Mouse (Mus musculus): Measurements from ENCODE around the gene Catsper2.
"Not testable (repeated sequence)": the region's sequence is repeated elsewhere in the genome, so short reads cannot be mapped to it uniquely, and the experiment has no call there.

Gene Catsper2

DNA sequence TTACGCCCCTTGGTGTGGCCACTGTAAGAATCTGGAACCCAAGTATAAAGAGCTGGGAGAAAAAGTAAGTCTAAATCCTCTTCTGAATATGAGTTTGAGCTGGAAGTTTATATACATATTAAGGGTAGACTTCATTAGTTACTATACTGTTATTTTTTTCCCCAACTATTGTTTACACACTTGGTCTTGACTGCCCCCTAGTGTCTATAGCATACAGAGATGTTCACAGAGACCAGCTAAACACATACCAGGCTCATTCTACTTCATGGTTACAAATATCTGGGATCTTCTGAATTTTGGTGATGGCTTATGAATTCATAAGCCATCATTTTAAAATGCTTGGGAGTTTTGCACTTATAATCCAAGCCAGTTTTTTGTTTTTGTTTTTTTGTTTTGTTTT is 21.3 kb upstream of the Catsper2 start:
- DNase-seq (ENCODE audit: low read depth, low spot score): peak; percentile 48

DNA sequence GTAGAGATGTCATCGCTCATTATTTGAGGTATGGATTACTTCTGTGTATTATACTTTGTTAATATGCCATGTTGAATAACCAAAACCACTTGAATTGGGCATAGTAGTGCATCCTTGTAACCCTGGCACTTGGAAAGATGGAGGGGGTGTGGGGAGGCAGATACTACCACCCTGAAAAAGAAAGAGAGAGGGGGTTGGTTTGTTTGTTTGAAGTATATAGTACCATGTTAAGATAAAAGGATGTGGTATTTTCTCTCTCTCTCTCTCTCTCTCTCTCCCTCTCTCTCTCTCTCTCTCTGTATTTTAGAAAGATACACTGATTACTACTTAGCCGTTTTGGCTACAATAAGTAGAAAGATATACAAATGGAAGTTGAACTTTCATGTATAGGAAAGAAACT is 12.3 kb upstream of the Catsper2 start:
- DNase-seq (ENCODE audit: low read depth, low spot score): no peak

DNA sequence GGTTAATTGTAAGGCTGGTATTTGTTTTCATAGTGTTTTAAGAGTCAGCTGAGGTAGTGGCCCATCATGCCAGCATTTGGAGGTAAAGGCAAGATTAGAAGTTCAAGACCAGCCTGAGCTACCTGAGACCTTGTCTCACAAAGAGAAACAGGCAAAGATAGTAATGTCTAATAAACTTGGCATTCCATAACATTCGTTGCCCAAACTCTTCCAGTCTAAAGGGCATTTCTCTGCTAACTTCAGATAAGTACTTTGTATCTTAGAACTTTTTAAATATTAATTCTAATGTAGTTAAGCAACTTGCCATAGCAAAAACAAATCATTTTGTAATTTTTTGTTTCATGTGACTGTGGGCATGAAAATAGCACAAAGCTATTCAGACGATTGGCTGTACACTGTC is 9.6 kb upstream of the Catsper2 start:
- no peak for DNase-seq (ENCODE audit: low read depth, low spot score)

DNA sequence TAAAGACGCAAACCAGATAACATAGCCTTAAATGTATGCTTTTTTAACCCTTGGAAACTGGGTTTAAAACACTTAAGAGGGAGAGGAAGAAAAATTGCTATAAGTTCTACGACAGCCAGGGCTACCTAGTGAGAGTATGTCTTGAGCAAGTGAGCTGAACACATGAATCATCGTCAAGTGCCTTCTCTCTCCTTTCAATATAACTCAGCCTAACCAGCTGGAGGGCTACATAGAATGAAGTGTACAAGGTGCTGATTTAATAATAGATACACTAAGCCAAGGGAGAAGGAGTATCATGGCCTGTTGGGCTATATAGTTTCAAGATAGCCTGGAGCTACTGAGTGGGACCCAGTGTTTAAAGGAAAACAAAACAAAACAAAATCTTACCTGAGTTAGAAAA is 4.9 kb upstream of the Catsper2 start:
- DNase-seq (ENCODE audit: low read depth, low spot score): no peak

DNA sequence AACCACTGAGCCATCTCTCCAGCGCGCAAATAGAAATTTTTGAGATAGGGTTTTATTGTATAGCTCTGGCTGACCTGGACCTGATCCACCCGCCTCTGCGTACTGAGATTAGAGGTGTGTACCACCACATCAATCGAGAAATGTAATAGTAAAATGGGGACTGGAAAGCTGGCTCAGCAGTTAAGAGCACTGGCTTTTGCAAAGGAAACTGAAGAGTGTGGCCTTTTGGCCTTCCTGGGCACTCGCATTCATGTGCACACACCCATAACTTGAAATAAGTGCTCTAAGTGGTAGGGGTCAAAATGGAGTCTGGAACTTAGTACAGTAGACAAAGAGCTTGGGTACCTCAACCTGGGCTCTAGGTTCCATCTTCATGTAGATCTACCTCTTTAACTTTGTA is 2.8 kb upstream of the Catsper2 start:
- DNase-seq (ENCODE audit: low read depth, low spot score): no peak

DNA sequence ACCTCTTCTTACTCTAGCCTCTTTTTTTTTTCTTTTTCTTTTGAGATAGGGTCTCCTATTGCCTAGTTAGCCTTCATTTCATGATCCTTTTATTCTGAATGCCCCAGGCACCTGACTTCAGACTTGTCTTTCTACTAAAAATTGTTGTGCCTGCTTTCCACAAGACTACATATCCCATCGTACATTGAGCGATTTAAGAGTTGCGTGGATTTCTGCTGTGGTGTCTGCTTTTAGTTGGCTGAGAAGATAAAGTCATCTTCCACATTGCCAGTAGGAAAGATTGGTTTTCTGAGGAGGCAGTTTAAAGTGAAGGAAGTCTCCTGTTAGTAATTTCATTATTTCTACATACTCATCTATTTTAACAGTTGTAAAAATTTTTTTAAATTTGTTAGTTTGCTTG is 2.0 kb upstream of the Catsper2 start:
- no peak for DNase-seq (ENCODE audit: low read depth, low spot score)

DNA sequence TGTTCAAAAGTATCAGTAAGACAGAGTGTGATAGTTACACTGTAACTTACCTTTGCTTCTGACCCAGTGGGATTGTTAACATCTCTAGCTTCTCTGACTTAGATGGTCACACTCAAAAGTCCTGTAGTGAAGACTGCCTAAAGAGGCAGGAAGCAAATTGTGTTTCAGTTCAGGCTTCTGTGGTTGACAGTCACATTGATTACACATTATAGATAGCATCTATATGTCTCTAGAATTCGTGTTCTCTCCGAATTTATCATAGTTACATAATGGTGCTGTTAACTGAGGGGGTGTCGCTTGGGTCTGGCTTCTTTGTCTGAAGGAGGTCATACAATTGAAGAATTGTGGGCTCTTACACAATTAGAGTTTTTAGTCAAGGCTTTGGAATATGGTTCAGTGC is 1.5 kb upstream of the Catsper2 start:
- DNase-seq (ENCODE audit: low read depth, low spot score): no peak

DNA sequence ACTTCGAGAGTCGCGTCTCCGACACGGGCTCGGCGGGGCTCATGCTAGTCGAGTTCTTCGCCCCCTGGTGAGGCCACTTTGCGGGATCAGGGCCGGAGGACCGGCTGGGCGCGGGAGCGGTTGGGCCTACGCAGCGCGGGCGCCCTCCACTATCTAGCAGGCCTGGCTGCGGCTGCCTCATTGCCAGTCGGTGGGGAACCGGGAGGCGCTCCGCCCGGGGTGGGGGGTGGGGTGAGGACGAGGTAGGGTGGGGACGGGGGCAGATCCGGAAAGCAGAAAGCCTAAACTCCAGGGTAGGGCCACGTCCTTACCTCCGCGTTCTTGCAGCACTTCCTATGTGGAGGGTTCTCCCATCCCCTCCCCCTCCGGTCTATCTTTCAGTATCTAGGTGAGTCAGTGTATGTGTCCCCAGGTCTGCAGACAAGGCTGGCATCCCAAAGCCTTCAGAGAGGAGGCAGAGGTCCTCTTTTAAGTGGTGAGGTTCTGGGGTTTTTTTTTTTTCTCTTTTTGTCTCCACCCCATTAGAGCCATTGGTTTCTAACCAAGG is 620 bp upstream of the Catsper2 start:
- DNase-seq (ENCODE audit: low read depth, low spot score): peak; percentile 76

DNA sequence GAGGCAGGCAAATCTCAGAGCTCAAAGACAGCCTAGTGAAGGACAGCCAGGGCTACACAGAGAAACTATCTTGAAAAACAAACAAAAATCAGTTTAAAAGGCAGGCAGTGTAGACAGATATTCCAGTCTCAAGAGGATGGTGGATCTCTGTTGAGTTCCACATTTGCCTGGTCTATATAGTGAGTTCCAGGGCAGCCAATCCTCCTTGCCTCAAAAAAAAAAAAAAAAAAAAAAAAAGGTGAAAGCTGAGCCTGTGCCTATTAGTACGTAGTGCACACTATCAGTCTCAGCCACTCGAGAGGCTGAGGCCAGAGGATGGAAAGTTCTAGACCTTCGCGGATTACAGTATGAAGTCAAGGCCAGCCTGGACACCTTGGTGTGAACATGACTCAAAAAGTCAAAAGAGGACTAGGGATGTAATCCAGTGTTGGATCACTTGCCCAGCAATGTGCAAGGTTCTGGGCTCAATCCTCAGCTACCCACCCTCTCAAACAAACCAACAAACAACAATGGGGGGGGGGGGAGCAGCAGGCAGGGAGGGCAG is 677 bp downstream of the Catsper2 start:
- DNase-seq (ENCODE audit: low read depth, low spot score): no peak

DNA sequence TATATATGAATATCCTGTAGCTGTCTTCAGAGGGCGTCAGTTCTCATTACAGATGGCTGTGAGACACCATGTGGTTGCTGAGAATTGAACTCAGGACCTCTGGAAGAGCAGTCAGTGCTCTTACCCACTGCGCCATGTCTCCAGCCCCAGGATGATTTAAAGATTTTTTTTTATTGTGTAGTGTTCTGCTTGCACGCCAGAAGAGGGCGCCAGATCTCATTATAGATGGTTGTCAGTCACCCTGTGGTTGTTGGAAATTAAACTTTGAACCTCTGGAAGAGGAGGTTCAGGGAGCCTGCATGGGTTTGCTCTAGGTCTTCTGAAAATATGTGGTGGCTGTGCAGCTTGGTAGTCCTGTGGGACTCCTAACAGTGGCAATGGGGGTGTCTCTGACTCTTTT is 5.4 kb downstream of the Catsper2 start:
- peak; percentile 76 for DNase-seq (ENCODE audit: low read depth, low spot score)

DNA sequence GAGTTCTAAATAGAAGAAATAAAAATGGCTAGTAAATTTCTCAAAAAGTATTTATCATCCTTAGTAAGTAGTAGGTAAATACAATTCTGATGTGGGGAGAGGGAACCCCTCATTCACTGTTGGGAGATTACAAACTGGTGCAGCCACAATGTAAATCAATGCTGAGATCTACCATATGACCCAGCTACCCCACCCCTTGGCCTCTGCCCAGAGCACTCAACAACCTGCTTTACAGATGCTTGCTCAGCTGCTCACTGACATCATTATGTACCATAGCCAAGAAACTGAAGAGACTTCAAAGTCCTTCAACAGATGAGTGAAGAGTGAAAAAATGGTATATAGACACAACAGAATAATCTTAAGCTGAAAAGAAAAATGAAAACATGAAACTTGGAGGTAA is 10.3 kb downstream of the Catsper2 start:
- DNase-seq (ENCODE audit: low read depth, low spot score): no peak

DNA sequence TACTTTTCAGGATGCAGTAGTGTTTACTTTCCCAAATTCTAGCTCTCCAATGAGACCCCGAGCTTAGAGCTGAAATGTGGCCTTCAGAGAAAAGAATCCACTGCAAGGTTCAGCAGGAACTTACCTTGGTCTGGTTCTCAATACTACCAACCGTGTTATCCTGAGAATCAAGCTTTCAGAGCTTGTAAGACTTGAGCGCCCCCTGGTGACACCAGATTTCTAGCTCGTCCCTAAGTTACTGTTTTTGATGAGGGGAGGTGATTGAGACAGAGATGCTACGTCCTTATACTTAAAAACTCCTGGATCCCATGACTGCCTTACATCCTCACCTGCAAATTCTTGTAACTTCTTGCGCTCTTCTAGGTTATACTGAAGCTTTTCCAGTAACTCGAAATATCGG is 17.0 kb downstream of the Catsper2 start:
- DNase-seq (ENCODE audit: low read depth, low spot score): peak; percentile 78

DNA sequence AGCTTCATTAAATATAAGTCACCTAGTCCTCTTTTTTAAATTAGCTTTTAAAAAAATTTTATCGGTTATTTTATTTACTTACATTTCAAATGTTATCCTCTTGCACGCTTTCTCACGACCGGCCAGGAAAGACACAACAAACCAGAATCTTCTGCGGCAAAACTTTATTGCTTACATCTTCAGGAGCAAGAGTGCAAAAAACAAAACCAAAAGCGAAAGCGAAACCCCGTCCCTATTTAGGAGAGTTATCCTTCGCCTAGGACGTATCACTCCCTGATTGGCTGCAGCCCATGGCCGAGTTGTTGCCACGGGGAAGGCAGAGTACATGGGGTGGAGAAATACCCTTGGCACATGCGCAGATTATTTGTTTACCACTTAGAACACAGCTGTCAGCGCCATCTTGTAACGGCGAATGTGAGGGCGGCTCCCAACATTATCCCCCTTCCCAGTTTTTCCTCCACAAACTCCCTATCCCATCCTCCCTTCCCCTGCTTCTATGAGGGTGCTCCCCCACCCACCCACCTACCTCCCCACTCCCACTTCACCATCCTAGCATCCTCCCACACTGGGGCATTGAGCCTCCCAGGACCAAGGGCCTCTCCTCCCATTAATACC is 26.5 kb downstream of the Catsper2 start, which contains the start of gene Strc:
Strc (minus strand) TSS at position 208 of the 615 bp plus-strand sequence.
- DNase-seq (ENCODE audit: low read depth, low spot score): not testable (repeated sequence)

DNA sequence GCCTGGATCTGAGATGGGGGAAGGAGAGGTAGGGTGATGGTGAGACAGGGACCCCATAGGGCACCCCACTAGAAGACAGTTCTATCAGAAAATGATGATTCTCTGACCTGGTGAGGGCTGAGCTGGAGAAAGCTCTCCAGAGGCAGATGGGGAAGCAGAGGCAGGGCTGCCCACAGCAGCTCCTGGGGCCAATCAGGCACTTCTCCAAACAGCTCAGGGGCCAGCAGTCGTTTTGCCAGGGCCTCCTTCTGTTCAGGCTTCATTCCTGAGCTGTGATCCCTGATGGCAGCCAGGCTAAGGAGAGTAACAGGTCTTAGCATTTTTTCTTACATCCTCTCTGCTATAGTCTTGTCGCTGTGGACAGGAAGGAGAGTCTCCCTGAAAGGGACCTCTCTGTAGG is 38.8 kb downstream of the Catsper2 start:
- no peak for DNase-seq (ENCODE audit: low read depth, low spot score)

DNA sequence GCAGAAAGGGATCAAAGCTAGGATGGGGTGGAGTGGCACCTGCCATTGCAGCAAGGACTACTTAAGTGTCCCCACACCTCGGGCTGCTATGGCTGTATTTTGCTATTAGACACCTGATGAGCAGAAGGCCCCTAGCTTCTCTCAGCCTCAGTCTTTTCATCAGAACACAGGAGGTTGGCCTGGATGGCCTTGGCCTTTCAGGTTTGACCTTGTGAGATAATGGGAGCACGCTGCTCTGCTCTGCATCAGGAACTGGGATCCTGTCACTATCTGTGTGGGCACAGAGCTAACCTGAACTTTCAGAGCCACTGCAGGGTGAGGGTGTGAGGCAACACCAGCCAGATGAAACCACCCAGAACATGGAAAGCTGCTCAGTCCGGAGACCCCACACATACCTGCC is 41.3 kb downstream of the Catsper2 start:
- no peak for DNase-seq (ENCODE audit: low read depth, low spot score)

DNA sequence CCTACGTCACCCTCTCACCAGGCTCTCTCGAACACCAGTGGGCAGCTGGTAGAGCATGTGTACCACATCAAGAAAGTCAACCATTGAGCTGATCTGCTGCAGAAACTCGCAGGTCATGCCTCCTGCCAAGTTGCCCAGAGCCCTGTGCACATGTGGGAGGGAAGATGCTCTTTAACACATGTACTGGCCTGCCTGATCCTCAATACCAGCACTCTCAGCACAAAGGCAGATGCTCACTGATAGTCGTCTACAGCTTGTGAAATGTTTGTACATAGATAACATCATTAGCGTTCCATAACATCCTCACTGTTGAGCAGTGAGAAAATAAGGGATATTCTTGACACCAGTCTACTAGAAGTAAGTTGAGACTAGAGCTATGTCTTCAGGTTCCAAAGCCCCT is 42.7 kb downstream of the Catsper2 start:
- DNase-seq (ENCODE audit: low read depth, low spot score): no peak

DNA sequence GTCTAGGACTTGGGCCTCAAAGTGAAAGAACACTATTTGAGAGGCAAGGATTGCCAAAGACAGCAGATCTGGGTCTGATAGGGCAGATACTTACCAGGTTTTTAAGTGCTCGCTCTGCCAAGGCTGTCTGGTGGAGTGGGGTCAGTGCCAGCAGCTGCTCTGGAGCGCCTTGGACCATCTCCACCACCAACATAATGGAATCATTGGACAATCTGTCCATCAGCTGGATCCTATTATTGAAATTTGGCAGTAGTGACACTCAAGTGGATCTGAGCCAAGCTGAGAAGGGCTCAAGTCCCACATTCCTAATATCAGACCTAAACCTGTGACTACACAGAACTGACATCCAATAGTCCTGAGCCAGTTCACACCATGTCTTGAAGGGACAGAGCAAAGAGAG is 44.8 kb downstream of the Catsper2 start:
- DNase-seq (ENCODE audit: low read depth, low spot score): no peak

DNA sequence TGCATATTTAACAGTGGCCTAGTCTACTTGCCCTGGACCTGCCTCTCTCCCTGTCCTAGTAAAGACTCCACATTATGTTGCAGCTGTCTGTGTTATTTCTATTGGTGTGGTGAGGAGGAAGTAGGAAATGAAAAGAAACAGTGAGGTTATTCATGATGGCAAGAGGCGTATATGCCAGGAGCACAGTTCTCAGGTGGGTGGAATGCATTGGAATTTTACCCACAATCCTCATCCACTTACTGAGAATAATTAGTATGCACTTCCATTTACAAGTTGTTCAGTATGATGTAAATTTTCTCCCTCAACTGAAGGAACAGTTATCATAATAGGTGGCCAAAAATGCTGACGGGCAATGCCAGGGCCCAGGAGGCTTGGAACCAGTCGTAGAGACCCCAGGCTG is 49.9 kb downstream of the Catsper2 start:
- no peak for DNase-seq (ENCODE audit: low read depth, low spot score)

DNA sequence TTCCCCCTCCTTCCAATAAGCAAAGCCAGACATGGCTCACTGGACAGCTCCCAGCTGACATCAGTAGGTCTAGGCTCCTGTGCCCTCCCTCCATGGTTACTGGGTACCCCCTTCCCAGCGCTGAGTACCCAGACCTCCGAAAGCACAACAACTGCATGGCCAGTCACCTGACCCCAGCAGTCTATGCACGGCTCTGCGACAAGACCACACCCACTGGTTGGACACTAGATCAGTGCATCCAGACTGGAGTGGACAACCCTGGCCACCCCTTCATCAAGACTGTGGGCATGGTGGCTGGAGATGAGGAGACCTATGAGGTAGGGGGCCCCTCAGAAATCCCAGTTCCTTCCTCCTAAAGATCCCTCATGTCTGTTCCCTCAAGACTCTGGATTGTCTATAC is 54.1 kb downstream of the Catsper2 start:
- no peak for DNase-seq (ENCODE audit: low read depth, low spot score)

DNA sequence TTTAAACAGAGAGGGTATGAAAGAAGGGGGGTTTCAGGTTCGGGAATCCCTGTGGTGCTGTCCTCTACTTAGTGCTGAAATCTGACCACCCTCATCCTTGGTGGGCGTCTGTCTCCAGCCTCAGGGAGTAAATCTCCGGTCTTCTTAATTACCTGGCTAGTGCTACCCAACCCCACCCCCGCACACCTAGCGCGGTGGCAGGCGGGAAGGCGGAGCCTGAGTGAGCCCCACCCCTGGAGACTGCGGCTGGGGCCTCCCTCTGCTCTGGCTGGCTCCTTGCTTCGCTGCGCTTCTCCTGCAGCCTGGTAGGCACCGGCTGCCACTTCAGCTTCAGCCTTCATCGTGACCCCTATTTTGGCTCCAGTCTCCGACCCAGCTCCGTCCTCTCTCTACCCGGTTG is 55.2 kb downstream of the Catsper2 start:
- peak; percentile 59 for DNase-seq (ENCODE audit: low read depth, low spot score)

DNA sequence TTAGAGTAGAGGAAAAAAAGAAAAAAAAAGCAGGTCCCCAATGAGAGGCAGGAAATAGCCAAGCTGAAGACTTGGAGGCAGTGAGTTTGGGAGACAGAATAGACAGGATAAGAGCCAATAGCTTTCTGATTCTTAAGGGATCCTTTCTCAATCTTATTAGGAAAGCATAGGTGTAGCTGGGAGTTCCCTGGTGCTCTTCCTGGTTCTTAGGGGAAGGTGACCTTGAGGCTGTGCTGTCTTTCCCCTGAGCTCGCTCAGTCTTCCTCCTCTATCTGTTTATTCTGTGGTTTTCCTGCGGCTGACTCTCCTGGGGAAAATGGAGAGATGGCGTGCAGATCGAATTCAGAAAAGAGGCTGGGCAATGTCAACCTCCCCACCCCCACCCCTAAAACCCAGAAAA is 55.6 kb downstream of the Catsper2 start:
- DNase-seq (ENCODE audit: low read depth, low spot score): no peak

DNA sequence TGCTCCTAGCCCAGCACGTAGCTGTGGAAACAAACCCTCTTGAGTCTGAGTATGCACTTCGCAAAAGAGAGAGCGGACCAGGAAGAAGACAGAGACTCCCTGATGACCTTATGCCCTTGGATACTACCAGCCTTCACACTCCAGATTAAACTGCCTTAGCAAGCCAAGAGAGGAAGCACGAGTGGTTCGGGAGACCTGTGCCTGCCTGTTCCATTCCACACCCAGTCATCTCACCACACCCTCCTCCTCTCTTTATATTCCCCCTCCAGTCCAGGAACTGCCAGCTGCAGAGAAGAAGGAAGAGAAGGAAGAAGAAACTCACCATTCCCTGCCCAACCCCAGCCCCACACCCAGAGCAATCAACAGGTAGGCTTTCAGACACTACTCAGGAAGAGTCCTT is 56.1 kb downstream of the Catsper2 start, which contains the start of gene Ckmt1:
Ckmt1 (plus strand) TSS at position 221 of the 400 bp plus-strand sequence.
- DNase-seq (ENCODE audit: low read depth, low spot score): no peak

DNA sequence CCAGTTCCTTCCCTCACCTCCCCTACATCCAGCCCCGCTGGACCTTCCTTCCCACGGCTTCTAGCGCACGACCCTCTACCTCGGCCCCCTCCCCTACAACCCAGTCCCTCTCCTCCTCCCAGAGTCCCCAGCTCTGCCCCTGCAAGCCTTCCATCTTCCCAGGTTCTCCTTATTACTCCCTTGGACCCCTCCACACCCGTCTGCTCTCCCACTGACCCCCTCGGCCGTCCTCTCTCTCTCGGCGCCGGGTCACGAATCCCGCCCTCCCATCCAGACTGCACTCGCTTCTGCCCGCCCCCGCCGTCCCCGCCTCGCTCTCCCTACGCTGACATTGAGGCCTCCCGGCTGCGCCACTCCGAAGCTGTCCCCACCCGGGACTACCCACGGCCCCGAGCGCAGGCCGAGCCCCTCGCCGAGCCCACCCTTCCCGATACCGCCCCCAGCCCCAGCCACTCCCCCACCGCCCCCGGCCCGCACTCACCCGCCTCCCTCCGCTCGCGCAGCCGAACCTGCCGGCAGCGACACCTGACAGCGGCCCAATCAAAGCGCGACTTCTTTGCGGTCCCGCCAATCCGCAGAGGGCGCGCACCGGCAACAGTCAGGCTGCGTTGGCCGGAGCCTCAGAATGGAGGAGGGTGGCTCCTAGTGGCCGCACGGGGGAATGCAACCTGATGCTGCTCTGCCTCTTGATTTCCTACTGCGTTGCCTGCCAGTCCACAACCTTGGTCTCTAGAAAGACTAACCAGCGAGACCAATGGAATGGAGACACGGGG is 58.6 kb downstream of the Catsper2 start, which contains the start of gene Ppip5k1:
Ppip5k1 (minus strand) TSS at position 577 of the 773 bp plus-strand sequence.
- peak; percentile 95 for DNase-seq (ENCODE audit: low read depth, low spot score)

Measured in A20 (cell line).